Mouse (Mus musculus) bone marrow macrophage, adult 2 months (primary cell): Measurements from ENCODE around the gene Tbx18.

Source experiments
- CTCF ChIP-seq: IDR thresholded peaks from 2 replicates; pipeline ENCODE4 v1.5.1; 2012; ENCODE audit warnings: low read depth, mild to moderate bottlenecking, low read length, moderate library complexity
- POLR2A ChIP-seq: IDR thresholded peaks from 2 replicates; pipeline ENCODE4 v1.6.1; 2012; ENCODE audit warnings: mild to moderate bottlenecking, low read depth, low read length, borderline replicate concordance

GRCm38 (mm10) chr9:87734631-87735030 lies 3.6 kb upstream of the Tbx18 start:
- TF ChIP-seq CTCF (no peak), POLR2A (no peak)
